Mouse (Mus musculus) ES-Bruce4 (cell line): ENCODE measurements at regions not wholly inside any gene's neighbourhood (a gene's known extent, or its start where the extent isn't known, plus 50 kb on each side); places are given as distances from the start of the nearest gene placed in this dataset.

Experiments
- CTCF ChIP-seq: IDR thresholded peaks from one replicate; pipeline ENCODE4 v1.8.1; 2011; ENCODE audit warnings: low read depth, low read length
- POLR2A ChIP-seq: IDR thresholded peaks from one replicate; pipeline ENCODE4 v1.8.1; 2011; ENCODE audit warnings: low read length; ENCODE audit not compliant: insufficient read depth

GRCm38 (mm10) chr3:47019270-47019669, 571.3 kb upstream of the Pabpc4l start:
- TF ChIP-seq CTCF (no peak), POLR2A (no peak)
